Mouse (Mus musculus) ES-CJ7 (cell line): ENCODE measurements around the gene Rab3gap1.
A peak's percentile ranks its signal among the peaks of the same experiment; 100 is the strongest.
"Not testable (repeated sequence)": the region's sequence is repeated elsewhere in the genome, so short reads cannot be mapped to it uniquely, and the experiment has no call there.

ENCODE experiments used
- DNase-seq: peaks from one replicate; pipeline ENCODE4 v3.0.0; 2011; ENCODE audit warnings: low read depth, low spot score

Rab3gap1 gene

DNA sequence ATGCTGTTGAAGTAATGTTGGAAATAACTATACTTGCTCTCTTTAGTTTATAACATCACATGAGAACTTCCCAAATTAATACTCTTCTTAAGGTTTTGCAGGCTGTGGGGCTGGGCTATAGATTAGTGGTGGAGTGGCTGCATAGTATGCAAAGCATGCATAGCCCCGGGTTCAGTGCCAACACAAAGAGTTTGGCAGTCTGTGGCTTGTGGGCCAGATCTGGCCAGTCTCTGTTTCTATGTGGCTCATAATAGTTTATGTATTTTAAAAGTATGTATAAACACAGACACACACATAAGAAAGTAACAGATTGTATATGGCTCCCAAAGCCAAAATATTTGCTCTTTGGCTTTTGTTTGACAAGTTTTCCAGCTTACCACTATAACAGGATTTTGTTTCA is 47.2 kb downstream of the Rab3gap1 start:
- DNase-seq = no peak

DNA sequence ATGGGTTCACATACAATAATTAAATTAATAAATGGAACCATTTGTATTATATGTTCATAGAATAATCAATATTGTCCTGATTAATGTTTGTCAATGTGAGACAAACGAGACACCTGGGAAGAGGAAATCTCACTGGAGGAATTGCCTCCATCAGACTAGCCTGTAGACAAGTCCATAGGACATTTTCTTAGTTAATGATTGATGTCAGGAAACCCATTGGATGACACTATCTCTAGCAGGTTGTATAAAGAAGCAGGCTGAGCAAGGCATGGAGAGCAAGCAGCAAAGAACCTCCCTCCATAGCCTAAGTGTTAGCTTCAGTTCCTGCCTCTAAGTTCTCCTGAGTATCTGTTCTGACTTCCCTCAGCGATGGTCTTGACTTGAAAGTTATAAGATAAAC is 64.8 kb downstream of the Rab3gap1 start:
- no peak for DNase-seq

DNA sequence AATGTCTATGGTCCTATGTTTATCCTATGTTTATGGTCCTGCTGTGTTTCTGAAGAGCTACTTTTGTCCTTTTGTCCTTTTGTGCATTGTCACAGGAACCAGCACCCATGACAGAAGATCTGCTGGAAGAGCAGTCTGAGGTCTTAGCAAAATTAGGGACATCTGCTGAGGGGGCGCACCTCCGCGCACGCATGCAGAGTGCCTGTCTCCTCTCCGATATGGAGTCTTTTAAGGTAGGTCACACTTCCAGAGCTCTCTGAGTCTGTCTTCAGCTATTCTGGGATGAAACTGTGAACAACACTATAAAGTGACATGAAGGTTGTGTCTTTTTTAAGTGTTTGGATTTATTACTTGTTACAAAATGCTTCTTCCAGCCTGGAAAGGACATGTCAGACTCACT is 65.7 kb downstream of the Rab3gap1 start:
- DNase-seq = no peak

DNA sequence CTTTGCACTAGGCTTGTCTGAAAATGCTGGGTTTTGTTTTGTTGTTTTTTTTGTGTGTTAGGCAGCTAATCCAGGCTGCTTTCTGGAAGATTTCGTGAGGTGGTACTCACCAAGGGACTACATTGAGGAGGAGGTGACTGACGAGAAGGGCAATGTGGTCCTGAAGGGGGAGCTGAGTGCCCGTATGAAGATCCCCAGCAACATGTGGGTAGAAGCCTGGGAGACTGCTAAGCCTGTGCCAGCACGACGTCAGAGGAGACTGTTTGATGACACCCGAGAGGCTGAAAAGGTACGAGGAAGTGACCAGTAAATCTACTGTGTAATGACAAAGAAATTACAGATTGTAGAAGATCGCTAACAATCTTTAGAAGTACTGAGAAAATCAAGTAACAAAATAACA is 68.7 kb downstream of the Rab3gap1 start:
- no peak for DNase-seq

DNA sequence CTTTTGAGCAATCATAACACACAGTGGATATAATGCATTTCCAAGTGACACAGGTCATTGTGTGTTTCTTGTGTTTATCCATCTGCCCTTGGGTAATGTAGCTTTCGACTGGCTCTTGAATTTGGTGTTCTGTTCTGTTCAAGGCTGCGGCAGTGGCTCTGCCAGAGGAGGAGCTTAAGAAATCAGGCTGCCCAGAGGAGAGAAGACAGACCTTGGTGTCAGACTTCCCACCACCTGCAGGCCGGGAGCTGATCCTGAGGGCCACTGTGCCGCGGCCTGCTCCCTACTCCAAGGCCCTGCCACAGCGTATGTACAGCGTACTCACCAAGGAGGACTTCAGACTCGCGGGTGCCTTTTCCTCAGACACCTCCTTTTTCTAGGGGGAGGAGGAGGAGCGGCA is 73.7 kb downstream of the Rab3gap1 start:
- DNase-seq = no peak

DNA sequence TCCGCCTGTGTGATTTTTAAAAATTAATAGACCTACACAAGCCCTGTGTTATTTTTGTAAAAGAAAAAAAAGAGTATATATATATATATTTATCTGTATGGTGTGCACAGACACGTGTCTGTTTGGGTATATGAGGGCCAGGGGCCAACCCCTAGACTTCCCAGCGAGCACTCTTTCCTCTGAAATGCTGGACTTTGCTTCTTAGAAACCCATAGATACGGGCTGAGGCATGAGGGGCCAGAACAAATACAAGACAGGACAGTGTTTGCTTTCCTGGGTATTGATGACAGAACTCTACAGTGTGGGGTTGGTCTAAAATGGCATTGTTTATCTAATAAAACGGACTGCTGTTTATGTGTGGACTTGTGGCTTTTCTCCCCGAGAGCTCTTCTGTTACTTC is 74.9 kb downstream of the Rab3gap1 start:
- no peak for DNase-seq

DNA sequence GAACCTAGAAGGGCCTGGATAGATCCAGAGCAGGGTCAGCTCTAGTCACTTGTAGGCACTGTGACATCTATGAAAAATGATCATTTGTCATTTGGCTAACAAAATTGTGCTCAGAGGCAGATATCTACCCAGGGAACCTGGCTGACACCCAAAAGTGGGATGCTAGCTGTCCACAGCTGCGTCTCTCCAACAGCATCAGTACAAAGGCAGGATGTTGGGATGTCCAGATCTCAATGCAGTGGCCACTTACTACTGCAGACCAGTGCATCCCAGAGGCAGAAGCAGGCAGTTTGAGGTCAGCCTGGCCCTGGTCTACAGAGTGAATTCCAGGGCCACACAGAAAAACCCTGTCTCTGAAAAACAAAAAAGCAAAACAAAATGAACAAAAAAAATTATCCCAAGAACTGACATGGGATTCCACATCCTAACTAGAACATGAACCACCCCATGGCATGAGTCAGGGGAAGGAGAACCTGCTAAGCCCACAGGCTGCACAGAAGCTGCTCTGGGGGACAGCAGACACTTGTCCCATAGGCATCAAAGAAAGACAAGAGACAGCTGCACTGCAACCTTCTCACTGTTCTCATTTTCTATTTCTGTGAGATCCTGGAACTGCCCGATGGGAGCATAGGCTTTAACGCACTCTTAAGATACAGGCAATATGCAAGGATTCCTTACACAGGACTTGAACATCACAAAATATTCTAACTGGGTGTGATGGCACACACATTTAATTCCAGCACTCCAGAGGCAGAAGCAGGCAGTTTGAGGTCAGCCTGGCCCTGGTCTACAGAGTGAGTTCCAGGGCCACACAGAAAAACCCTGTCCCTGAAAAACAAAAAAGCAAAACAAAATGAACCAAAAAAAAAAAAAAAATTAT is 77.4 kb downstream of the Rab3gap1 start:
- no peak for DNase-seq

DNA sequence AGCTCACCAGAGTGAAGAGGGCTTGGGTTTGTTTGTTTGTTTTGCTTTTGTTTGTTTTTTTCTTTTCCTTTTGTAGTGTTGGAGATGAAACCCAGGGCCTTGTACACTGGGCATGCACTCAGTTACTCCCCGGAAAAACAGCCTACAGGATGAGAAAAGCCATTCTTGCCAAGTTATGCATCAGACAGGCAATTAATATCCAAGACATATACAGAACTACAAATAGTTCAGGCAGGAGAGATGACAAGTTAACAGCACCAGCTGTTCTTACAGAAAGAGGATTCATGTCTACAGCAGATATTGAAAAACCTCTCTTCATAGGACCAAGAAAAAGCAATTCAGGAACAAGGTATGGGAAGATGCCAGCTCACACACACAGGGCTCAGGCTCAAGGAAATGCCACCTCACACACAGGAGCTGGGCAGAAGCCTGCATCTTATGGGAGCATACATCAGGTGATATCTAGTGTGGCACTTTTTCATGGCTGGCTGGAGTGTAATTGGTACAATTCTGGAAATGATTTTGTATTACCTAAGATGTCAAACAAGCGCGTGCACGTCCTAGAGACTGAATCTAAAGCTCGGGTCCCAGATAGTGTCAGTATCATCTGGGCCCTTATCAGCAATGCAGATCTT is 78.2 kb downstream of the Rab3gap1 start:
- DNase-seq = no peak

DNA sequence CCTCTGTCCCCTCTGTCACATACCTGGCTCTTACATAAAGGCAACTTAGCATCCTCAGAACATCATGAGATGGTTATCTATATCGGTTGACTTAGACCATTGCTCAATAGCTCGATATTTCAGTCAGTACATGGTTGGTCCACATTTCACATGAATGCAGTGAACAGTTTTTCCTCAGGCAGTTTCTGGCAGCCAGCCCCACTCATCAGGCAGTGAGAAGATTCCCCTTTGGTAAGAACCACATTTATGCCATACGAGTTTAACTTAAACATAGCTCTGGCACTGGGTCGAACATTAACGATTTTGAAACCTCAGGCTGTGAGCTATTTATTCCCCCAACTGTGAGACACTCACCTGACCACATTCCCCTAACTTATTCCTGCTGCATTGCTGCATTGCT is 80.2 kb downstream of the Rab3gap1 start:
- DNase-seq = no peak

DNA sequence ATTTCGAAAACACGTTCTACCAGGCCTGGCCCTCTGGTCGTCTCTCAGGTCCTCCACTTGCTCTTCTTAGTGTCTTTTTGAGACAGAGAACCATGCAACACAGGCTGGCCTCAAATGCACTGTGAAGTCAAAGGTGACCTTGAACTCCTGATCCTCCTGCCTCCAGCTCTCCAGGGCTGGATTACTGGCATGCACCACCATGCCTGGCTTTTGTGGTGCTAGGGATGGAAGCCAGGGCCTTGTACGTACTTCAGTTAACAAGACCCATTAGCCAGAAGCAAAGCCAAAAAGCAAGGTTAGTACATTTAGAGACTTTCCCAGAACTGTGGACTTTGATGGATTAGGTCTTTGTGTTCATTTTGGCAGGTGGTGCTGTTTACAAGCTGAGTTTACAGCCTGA is 83.7 kb downstream of the Rab3gap1 start:
- DNase-seq = no peak

DNA sequence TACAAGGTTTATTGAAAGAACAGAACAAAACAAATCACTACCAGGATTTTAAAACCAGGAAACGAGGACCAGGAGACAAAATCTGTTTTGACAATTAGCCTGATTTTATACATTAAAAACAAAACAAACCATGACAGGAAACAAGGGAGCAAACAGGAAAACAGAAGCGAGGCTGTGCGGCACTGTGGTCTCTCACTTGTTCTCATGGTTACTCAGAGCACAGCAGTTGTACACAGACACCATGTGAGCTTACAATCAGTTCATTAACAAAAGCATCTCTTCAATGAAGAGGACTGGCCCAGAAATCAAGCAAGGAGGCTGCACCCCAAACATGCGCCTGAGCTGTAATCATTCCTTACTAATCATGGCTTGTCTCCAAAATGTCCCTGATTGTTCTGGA is 85.6 kb downstream of the Rab3gap1 start:
- DNase-seq = not testable (repeated sequence)

DNA sequence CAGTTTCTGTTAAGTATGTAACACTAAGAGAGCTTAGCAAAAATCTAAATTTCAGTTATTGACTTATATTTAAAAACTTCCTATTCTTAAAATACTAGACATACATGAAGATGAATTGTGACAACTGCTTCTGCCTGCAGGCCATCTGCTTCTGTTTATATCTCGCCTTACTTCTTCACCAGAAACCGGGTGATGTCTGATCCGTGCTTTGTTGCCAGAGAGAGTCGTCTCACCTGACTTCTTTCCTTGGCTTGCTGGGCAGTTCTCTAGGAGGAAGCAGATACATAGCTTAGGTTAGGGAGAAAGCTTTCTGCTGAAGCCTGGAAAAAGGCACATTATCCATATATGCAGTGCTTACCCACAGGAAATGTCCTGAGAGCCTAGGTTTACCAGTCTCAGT is 86.2 kb downstream of the Rab3gap1 start:
- no peak for DNase-seq

DNA sequence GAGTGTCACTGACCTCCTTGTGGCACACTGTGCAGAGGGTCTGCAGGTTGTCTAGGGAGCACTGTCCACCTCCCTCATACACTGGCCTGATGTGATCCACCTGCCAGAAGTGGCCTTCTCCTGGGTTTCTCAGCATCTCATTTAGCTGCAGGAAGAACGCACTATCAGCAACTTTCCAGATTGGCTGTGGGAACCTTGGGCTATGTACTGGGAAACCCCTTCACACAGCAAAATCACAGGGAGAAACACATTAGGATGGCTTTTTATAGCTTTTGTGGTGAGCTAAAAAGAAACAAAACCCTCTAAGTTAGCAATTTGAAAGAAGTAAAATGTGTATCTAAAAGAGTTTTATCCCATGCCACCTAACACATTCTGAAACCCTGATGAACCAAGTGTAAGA is 88.0 kb downstream of the Rab3gap1 start:
- no peak for DNase-seq

DNA sequence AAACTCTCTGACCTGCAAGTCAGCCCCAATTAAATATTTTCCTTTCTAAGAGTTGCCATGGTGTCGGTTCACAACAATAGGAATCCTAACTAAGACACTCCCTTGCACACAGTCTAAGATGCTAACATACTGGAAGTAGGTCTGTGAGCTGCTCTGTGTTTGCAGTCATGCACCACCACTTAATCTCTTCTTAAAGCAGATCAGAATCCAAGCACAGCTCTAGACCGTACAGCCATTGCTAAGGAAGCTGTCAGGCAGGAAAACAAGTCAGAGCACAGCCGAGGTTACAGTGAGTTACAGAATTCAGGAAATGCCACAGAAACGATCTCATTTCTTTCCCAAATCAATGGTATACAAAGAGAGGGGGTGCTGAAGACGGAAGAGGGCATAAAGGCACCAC is 90.2 kb downstream of the Rab3gap1 start:
- DNase-seq = no peak

DNA sequence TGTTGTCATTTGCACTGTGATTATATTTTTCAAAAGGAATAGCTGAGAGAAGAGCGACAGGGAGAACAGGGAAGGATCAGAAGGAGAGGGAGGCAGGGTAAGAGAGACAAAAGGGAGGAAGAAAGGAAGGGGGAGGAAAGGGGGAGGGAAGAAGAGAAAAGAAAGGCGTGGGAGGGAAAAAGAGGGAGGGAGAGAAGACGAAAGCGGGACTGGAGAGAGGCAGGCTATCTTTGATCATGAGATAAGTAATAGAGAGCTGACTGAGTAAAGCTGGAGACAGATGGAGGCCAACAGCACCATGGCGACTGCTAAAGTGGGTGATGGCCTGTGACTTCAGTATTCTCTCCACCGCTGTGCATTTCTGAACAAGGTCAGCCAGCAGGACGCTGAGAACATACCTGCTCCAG is 90.7 kb downstream of the Rab3gap1 start:
- no peak for DNase-seq

DNA sequence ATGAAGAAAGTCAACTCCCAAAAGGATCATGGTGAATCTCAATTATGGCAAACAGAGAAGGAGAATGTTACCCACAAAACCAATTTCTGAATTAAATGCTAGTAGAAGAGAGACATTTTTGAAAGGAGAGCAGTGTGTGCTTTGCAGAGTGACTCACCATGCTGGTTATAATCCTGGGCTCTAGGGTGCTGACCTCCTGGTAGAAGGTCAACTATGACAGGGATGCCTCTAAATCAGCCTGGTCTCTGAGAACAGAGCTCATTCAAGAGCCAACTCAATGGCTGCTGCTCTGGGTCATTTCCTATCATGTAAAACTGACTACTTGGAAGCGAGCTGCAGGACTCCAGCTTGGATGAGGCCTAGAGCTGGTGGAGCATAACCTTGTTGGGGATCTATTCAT is 92.6 kb downstream of the Rab3gap1 start:
- DNase-seq = no peak

DNA sequence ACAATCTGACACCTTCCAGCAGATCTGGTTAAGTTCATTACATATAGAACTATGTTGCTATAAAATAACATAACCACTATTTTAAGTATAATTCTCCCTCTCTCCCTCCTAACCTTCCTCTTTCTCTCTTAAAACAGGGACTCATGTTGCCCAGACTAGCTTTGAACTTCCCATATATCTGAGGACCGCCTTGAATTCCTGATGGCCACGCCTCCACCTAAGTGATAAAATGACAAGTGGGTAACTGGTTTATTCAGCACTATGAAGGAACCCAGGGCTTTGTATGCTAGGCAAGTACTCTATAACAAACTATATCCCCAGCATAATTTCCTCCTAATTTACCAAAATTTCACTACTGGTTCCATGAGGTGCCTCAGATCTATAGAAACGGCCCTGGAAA is 94.8 kb downstream of the Rab3gap1 start:
- DNase-seq = no peak

DNA sequence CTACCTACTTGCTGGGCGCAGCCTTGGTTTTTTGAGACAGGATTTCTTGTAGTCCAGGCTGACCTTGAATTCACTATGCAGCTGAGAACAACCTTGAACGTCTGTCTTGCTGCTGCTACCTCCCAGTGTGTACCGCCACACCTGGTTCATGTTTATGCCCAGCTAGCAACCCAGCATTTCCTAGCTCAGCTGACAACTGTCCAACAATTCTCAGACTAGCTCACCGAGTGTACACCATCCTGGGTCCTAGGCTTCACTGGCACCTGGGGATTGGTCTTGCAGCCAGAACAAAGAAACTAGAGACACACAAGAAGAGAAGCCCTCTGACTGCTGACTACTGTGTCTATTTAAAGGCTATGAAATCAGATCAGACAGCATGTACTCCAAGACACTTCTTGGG is 102.3 kb downstream of the Rab3gap1 start:
- DNase-seq = no peak

DNA sequence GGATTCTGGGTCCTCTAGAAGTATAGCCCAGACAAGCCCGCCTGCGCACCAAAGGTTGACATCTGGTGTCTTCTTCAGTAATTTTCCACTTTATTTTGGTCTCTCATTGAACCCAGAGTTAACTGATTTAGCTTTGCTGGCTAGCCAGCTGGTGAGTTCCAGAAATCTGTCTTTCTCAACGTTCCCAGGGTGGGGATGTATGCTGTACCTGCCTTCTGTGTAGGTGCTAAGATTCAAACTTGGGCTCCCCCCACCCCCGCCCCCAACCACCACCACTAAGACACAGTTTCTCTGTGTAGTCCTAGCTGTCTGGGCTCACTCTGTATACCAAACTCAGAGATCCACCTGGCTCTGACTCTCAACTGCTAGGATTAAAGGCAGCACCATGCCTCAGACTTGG is 105.5 kb downstream of the Rab3gap1 start:
- no peak for DNase-seq

DNA sequence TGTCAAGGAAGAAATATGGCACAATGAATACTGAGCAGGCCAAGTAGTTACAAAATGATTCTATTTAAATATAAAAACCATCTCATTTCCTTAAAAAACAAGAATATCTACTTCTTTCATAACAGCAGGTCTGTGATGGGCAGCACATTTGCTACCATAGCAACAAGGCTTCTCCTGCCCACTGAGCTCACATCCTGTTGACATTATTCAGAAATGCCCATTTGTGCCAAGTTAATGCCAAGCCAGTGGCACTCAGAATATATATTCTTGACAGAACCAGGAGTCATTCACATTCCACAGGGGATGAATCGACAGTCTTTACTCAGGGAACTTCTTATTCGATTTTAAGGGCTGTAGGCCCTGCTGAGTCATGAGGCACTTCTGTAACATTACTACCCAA is 107.1 kb downstream of the Rab3gap1 start:
- no peak for DNase-seq

DNA sequence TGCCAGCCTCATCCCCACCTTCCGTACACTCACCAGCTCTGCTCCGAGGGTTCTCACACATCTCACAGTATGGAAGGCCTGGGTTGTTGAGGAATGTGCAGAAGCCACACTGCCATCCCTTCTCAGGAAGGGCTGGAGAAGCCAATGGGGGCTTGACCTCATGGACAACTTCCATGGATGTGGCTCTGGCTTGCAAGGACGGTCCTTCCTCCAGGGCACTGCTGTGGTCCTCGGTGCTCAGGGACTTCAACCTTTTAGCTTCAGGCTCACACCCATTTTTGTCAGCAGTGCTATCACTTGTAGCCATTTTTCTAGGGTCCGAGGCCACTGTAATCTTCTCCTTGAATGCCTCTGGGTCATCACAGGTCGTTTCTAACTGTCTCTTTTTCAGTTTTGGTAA is 107.5 kb downstream of the Rab3gap1 start:
- no peak for DNase-seq

DNA sequence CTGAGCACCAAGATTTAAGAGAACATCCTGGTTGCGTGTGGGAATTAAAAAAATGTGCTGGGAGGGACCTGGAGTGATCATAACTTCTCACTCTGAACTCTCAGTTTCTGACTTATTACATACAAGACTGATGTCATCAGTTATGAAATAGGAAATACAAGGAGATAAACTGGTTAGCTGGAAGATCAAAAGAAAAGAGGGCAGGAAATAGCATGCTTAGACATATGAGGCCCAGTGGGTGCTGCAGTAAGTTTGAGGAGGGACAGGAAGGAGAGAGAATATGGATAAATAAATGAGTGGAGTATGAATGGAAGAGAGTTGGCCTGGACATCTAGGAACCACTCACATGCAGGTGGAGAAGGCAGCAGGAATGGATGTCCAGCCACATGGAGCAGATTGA is 109.6 kb downstream of the Rab3gap1 start:
- DNase-seq = no peak

DNA sequence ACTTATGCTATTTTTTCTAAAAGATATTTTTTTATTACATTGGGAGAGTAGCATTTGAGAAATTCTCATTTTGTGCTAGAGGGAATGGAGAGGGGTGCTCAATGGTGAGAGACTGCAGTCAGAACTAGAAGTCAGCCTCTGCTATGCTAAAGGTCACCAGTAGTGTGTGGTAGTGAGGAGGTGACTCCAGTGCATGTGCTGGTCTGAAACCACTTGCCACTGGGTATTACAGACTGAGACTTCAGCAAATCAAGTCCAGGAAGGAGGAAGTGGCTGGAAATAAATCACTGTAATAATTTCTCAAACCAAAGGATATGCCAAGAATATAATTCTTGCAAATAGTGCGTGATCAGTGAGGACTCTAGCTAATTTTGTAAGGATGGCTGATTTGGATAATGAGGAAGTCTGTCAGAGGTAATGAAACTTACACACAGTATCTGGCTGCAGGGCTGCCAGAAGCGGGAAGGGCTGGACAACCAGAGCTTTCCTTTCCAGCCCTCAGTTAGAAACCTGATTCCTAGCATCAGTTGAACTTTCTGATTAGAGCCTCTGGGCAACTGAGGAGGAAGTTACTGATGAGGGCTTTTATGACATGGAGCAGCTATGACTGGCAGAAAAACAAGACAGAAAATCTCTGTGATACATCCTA is 112.5 kb downstream of the Rab3gap1 start:
- DNase-seq = peak; percentile 44
